Mouse (Mus musculus) granulocyte monocyte progenitor cell, adult 5-6 weeks (primary cell): ENCODE measurements around the gene Cfap46. TPM values are rescaled to one million over a fixed set of nuclear protein-coding genes. Genes with fewer than 3 reads are reported as not detected.
A peak's percentile ranks its signal among the peaks of the same experiment; 100 is the strongest.

Source experiments
- ATAC-seq: replicated peaks from 2 replicates; pipeline ENCODE4 v1.8.0; 2016; ENCODE audit warnings: mild to moderate bottlenecking, moderate TSS enrichment, inconsistent platforms; ENCODE audit not compliant: poor library complexity, severe bottlenecking
- total RNA-seq, 2 experiments: library from RNA; stranded (forward) in 1 of 2; stranded (reverse) in 1 of 2; fragments of 200-712, 200-1000 nt in 1 of 2; fragments of >200 nt in 1 of 2; fragmentation: Nextera tagmentation in 1 of 2; gene quantifications; 2 replicates each; pipeline ENCODE4 v1.2.3; 2014 to 2017

Gene Cfap46
- total RNA-seq (2014; fragmentation: Nextera tagmentation) (not detected in 2 replicates), total RNA-seq (2017) (not detected in 2 replicates)

DNA sequence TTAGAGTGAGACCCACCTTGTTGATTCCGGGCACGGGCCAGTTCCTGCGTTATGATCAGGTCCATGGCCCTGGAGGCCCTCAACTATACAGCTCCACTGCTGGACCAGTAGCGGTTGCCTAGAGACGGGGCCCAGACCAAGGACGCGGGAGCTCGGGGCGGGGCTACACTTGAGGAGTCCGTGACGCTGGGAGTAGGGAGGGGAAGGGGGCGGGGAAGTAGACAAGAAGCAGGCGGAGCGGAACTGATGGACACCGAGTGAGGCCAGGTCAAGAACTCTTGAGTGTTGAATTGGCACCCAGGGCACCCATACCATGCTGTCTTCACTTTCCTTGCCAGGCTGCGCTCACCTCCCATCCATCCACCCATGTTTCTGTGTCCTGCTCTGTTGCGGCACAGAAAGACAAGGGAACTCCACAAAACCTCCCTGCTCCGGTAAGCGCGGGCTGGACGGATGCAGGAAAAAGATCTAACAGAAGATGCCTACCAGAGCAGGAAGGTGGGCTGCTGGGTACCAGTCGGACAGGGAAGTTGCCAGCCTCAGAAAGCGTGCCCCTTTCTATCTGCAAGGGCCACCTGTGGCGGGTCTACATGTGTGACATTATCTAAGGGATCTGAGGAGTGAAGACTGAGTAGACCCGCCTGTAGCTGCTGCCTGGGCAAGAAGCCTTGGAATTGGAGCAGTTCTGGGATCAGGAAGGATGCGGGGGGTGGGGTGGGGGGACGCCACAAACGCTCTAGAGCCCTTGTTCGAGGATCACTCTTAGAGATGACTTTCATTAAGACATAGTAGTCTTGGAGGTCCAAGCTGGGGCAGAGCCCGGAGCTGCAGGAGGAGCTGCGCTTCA, at the start of gene Cfap46:
Gene Cfap46, minus strand, starts transcription at position 112 of the 847 bp plus-strand sequence.
- ATAC-seq = peak; percentile 67

GRCm38 (mm10) chr7:139731276-139731696, 47.7 kb upstream of the Cfap46 start:
- ATAC-seq = no peak

DNA sequence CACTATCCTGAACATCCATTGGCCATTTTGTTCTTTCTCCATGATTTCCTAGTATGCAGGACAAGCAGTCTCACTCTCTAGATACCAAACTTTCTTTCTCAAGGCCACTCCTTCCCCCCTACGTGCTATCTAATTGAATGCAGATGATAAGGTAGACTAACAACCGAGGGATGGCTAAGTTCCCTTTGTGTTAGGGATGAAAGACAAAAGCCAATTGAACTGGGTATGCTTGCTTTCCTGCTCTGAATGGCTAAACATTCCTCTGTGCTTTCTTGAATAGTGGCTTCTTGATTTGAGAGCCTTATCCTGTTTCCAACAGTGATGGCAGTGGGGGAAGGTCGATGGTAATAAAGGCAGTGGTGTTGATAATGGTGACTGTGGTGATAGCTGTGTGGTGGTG, 43.5 kb upstream of the Cfap46 start:
- no peak for ATAC-seq

GRCm38 (mm10) chr7:139725641-139726040, 42.0 kb upstream of the Cfap46 start:
- ATAC-seq = no peak

GRCm38 (mm10) chr7:139723986-139724385, 40.4 kb upstream of the Cfap46 start:
- ATAC-seq = no peak

GRCm38 (mm10) chr7:139721196-139721595, 37.6 kb upstream of the Cfap46 start:
- ATAC-seq = no peak

GRCm38 (mm10) chr7:139717781-139718180, 34.2 kb upstream of the Cfap46 start:
- no peak for ATAC-seq

DNA sequence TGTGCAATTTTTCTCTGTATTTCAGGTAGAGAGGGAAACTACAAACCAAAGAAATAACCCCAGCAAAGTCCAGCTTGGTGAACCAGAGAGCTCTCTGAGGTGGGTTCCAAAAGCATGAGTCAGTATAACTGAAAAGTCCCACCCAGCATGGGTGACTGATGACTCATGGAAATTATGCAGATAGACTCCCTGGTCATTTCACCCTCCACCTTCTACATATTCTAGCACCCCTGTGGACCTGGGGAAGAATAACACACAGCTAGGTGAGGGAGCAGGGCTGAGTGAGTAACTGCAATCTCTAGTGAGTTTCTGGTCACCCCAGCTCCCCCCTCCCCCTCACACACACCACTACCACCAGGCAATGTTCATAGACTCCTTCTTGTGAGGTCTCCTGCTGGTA, 28.2 kb upstream of the Cfap46 start:
- ATAC-seq = no peak

GRCm38 (mm10) chr7:139706411-139707120, 22.9 kb upstream of the Cfap46 start:
- ATAC-seq = no peak

GRCm38 (mm10) chr7:139705781-139706180, 22.2 kb upstream of the Cfap46 start:
- no peak for ATAC-seq

- no peak for ATAC-seq
Measured at GRCm38 (mm10) chr7:139705081-139705480, 21.5 kb upstream of the Cfap46 start.

- ATAC-seq = 0 out of 2 replicates have a peak, but pooled peaks have one; percentile 13
Measured at GRCm38 (mm10) chr7:139703826-139704199, 20.2 kb upstream of the Cfap46 start.

GRCm38 (mm10) chr7:139703146-139703825, 19.7 kb upstream of the Cfap46 start:
- ATAC-seq = peak; percentile 95

- no peak for ATAC-seq
Measured at GRCm38 (mm10) chr7:139701651-139702301, 18.2 kb upstream of the Cfap46 start.

GRCm38 (mm10) chr7:139692641-139693294, 9.2 kb upstream of the Cfap46 start:
- no peak for ATAC-seq

- ATAC-seq = no peak
Measured at GRCm38 (mm10) chr7:139692211-139692610, 8.6 kb upstream of the Cfap46 start.

- ATAC-seq = no peak
Measured at GRCm38 (mm10) chr7:139685336-139685735, 1.7 kb upstream of the Cfap46 start.

GRCm38 (mm10) chr7:139684553-139684929, 924 bp upstream of the Cfap46 start:
- ATAC-seq = peak; percentile 82

GRCm38 (mm10) chr7:139681921-139682598, 1.6 kb downstream of the Cfap46 start:
- peak; percentile 74 for ATAC-seq
